Mouse (Mus musculus): Measurements from ENCODE around the gene Lmo1. TPM values are rescaled to one million over a fixed set of nuclear protein-coding genes. Genes with fewer than 3 reads are reported as not detected.

Lmo1 gene
- 117 and 124 TPM in 2 replicates for polyA plus RNA-seq (2014; fragmentation: Nextera tagmentation; extraction: Ambion mirVana)

DNA sequence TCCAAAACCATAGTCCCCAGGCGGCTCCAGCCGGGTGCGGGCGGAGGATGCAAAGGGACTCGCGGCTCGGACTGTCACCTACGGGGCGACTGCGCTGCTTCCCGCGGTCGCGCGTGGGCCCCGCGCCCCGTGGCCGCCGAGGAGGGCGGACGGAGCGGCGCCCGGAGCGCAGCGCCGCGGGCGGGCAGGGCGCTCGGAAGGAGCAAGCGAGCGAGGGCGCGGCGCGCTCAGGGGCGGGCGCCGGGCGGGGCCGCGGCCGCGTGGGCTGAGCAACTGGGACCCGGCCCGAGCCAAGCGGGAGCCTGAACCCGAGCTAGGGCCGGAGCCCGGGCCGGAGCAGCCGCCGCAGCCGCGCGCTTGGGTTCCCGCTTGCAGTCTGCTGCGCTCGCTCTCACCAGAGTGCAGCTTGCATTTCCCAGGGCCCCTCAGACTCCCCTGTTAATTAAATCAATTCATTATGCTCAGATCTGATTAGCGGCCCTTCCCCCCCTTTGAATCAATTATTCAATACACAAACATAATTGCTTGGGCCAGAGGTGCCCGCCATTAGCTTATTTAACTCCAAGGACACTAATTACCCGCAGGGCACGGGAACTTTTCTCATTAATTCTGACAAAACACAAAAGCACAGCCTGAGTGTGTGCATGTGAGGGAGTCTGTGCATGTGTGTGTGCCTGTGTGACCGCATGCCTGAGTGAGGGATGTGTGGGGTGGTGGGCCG is at the start of gene Lmo1:
Gene Lmo1, minus strand, starts transcription at position 259 of the 721 bp plus-strand sequence.
- under 1% methylated on average over 67 of the region's 67 CpGs for WGBS
- ATAC-seq (ENCODE audit: low FRiP score), result peak; percentile 65
- H3K4me2 ChIP-seq, result peak within 1 kb of the TSS; percentile 99
- H3K36me3 ChIP-seq (ENCODE audit: control insufficient read depth, insufficient read depth, low read length), result no peaks in the 10 kb centered on the region
- peaks cover 5% of the 10 kb centered on the region for H3K27me3 ChIP-seq (ENCODE audit: control insufficient read depth, insufficient read depth, low read length)
- H3K4me1 ChIP-seq (ENCODE audit: control insufficient read depth, insufficient read depth, low read length), result peaks cover 43% of the 10 kb centered on the region
- H3K9me3 ChIP-seq (ENCODE audit: control insufficient read depth, low read length), result no peaks in the 10 kb centered on the region
- peak within 1 kb of the TSS; percentile 93 for H3K9ac ChIP-seq (ENCODE audit: low read length)
- peak within 1 kb of the TSS; percentile 57 for H3K27ac ChIP-seq (ENCODE audit: low read depth, low read length)
- DNase-seq (ENCODE audit: low spot score, missing footprints), result peak; percentile 96
- peak within 1 kb of the TSS; percentile 75 for H3K4me3 ChIP-seq (ENCODE audit: low read depth, low read length)

DNA sequence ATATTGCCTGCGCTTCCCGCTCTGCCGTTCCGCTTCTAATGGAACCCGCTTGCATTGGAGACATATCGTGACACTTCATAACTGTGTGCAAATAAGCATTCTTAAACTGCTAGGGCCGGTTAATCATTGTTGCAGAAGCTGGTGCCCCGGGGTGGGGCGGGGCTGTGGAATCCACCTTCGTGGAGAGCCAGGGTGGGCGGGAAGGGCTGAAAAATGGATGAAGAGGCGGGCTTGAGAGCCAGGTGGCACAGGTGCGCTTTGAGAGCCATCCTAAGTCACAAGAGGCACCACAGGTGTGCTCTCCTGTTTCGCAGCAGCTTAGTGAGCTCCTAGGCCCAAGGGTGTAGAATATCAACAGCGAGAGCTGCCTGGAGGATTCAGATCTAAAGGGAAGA is 46.7 kb upstream of the Lmo1 start:
- peaks cover 14% of the 10 kb centered on the region; the same call in 1 of the 2 replicates for H3K4me1 ChIP-seq (ENCODE audit: control insufficient read depth, insufficient read depth, low read length)
- no peak overlapping the region for H3K4me3 ChIP-seq (ENCODE audit: low read depth, low read length)
- DNase-seq (ENCODE audit: low spot score, missing footprints) (peak; percentile 17), ATAC-seq (ENCODE audit: low FRiP score) (no peak)
- 90% methylated on average over 15 of the region's 15 CpGs for WGBS
- H3K9me3 ChIP-seq (ENCODE audit: control insufficient read depth, low read length), result no peaks in the 10 kb centered on the region
- H3K27me3 ChIP-seq (ENCODE audit: control insufficient read depth, insufficient read depth, low read length), result no peaks in the 10 kb centered on the region
- H3K36me3 ChIP-seq (ENCODE audit: control insufficient read depth, insufficient read depth, low read length), result no peaks in the 10 kb centered on the region
- no peak overlapping the region for H3K27ac ChIP-seq (ENCODE audit: low read depth, low read length)
- no peak overlapping the region for H3K4me2 ChIP-seq
- H3K9ac ChIP-seq (ENCODE audit: low read length), result no peak overlapping the region

DNA sequence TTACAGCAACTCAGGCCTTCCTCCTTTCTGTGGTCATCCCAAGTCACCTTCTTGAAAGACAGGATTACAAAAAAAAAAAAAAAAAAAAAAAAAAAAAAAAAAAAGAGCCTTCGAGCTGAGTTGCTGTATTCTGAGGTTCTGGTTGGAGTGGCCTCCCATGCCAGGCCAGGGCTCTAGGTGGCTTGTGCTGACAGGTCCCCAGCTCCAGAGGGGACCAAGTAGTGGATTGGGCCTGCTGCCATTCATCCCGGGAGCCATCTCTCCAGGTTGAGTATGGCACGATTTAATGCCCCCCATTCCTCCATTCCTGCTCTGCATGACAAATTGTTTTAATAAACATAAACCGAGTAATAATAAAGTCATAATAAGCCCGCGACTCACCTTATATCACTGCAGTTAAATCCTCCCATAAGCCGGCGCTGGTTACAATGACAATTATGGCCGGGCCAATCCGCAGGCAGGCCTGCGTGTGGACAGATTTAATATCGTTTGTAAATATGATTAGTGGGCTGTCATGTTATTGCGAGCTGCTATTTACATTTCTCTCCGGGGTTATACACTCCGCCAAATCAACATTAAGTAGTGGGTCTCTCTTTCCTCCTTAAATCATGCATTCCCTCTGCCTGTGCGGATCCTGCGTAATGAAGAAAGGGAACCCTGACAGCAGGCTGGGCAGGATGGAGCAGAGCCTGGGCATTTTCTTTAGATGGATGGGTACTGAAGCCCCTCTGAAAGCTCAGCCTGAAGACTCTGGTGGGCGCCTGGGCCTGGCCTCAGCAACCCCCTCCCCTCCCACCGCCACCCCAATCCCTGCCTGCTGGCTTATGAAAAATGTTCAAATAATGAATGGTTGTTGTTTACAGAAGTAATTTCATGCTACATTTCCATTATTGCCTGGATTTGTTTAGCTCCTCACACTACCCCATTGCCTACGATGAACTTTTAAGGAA is 46.0 kb upstream of the Lmo1 start:
- peaks cover 14% of the 10 kb centered on the region; the same call in 1 of the 2 replicates for H3K4me1 ChIP-seq (ENCODE audit: control insufficient read depth, insufficient read depth, low read length)
- no peak overlapping the region for H3K4me3 ChIP-seq (ENCODE audit: low read depth, low read length)
- WGBS, result 92% methylated on average over 20 of the region's 20 CpGs
- DNase-seq (ENCODE audit: low spot score, missing footprints) (peak; percentile 73), ATAC-seq (ENCODE audit: low FRiP score) (no peak)
- H3K4me2 ChIP-seq, result no peak overlapping the region
- no peaks in the 10 kb centered on the region for H3K27me3 ChIP-seq (ENCODE audit: control insufficient read depth, insufficient read depth, low read length)
- no peak overlapping the region for H3K27ac ChIP-seq (ENCODE audit: low read depth, low read length)
- H3K9ac ChIP-seq (ENCODE audit: low read length), result no peak overlapping the region
- no peaks in the 10 kb centered on the region for H3K36me3 ChIP-seq (ENCODE audit: control insufficient read depth, insufficient read depth, low read length)
- H3K9me3 ChIP-seq (ENCODE audit: control insufficient read depth, low read length), result no peaks in the 10 kb centered on the region

DNA sequence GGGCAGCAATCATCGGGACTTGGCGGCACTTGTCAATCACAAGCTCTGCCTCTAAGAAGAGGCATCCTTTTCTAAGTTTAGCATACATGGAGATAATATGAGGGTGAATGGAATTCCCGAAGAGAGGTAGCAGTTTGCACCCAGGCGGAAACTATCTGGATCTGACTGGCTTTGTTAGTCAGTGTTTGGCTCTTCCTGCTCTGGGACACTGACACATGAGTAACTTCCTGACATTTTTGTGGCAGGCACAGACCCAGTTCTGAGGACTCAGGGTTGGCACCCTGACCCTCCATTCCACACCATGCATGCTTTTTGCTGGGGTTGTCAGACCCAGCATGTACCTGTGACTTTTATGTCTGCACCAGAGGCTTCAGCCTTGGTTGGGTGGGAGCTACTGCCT is 45.0 kb upstream of the Lmo1 start:
- no peak overlapping the region for H3K27ac ChIP-seq (ENCODE audit: low read depth, low read length)
- no peak for ATAC-seq (ENCODE audit: low FRiP score)

DNA sequence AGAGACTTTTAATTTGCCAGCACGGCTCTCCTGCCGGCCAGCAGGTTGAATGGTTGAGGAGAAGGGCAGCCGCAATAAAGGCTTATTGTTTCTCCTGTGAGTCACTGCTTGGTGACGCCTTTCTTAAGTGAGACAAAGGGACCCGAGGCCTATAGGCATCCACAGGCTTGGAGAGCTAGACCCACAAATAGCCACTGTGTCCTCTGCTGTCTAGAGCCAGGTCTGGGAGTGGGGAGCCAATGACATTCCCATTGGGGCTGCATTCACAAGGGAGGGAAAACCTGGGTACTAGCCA is 43.9 kb upstream of the Lmo1 start:
- no peak overlapping the region for H3K4me2 ChIP-seq
- H3K27me3 ChIP-seq (ENCODE audit: control insufficient read depth, insufficient read depth, low read length), result no peaks in the 10 kb centered on the region
- no peaks in the 10 kb centered on the region for H3K9me3 ChIP-seq (ENCODE audit: control insufficient read depth, low read length)
- DNase-seq (ENCODE audit: low spot score, missing footprints) (peak; percentile 84), ATAC-seq (ENCODE audit: low FRiP score) (peak; percentile 55)
- 14% methylated on average over 5 of the region's 5 CpGs for WGBS
- no peak overlapping the region for H3K27ac ChIP-seq (ENCODE audit: low read depth, low read length)
- H3K9ac ChIP-seq (ENCODE audit: low read length), result no peak overlapping the region
- no peak overlapping the region for H3K4me3 ChIP-seq (ENCODE audit: low read depth, low read length)
- no peaks in the 10 kb centered on the region for H3K36me3 ChIP-seq (ENCODE audit: control insufficient read depth, insufficient read depth, low read length)
- H3K4me1 ChIP-seq (ENCODE audit: control insufficient read depth, insufficient read depth, low read length), result peaks cover 14% of the 10 kb centered on the region; the same call in 1 of the 2 replicates

More for the DNA sequence above, 45.0 kb upstream of the Lmo1 start:
- 81% methylated on average over 4 of the region's 4 CpGs for WGBS
- Histone ChIP-seq H3K4me3 (ENCODE audit: low read depth, low read length) (no peak overlapping the region), H3K9ac (ENCODE audit: low read length) (no peak overlapping the region), H3K4me1 (ENCODE audit: control insufficient read depth, insufficient read depth, low read length) (peaks cover 14% of the 10 kb centered on the region; the same call in 1 of the 2 replicates), H3K4me2 (no peak overlapping the region), H3K9me3 (ENCODE audit: control insufficient read depth, low read length) (no peaks in the 10 kb centered on the region), H3K36me3 (ENCODE audit: control insufficient read depth, insufficient read depth, low read length) (no peaks in the 10 kb centered on the region), H3K27me3 (ENCODE audit: control insufficient read depth, insufficient read depth, low read length) (no peaks in the 10 kb centered on the region)
- peak; percentile 73 for DNase-seq (ENCODE audit: low spot score, missing footprints)

DNA sequence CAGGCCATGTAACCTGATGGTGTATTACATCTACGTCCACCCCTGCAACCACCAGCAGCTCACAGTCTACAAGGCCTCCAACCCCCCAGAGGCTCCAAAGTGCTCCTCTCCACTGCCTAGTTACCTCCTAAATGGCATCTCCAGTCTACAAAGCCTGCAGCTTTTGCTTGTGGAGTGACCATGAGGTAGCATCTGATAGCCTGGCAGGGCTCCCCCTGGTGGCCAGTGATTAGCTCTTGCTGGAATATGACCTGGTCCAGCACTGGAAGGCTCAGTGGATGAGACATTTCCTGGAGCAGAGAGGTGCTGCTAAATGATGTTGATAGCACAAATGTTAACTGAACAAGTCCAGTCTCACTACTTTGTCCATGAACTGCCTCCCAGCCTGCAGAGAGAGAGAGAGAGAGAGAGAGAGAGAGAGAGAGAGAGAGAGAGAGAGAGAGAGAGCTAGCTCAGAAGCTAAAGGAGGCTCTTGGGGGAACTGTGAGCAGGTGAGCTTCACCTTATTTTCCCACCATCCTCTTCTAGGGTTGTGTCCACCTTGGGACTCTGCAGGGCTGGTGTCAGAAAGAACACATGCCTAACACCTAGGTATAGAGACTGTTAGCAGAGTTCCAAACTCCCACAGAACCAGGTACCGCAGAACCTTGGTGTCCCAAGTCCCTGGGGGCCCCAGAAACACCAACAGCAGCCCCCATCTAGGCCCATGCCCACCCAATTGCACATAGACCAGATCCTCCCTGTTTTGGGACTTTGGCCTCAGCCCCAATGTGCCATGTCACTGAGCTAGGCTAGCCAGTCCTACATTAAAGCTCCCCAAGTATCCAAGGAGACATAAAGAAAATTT is 43.3 kb upstream of the Lmo1 start:
- Histone ChIP-seq H3K36me3 (ENCODE audit: control insufficient read depth, insufficient read depth, low read length) (no peaks in the 10 kb centered on the region), H3K4me3 (ENCODE audit: low read depth, low read length) (no peak overlapping the region), H3K27me3 (ENCODE audit: control insufficient read depth, insufficient read depth, low read length) (no peaks in the 10 kb centered on the region), H3K9me3 (ENCODE audit: control insufficient read depth, low read length) (no peaks in the 10 kb centered on the region), H3K27ac (ENCODE audit: low read depth, low read length) (no peak overlapping the region), H3K9ac (ENCODE audit: low read length) (no peak overlapping the region), H3K4me2 (no peak overlapping the region), H3K4me1 (ENCODE audit: control insufficient read depth, insufficient read depth, low read length) (peaks cover 14% of the 10 kb centered on the region; the same call in 1 of the 2 replicates)
- WGBS, result 83% methylated on average over 2 of the region's 2 CpGs
- peak; percentile 84 for ATAC-seq (ENCODE audit: low FRiP score)
- DNase-seq (ENCODE audit: low spot score, missing footprints), result peak; percentile 98

DNA sequence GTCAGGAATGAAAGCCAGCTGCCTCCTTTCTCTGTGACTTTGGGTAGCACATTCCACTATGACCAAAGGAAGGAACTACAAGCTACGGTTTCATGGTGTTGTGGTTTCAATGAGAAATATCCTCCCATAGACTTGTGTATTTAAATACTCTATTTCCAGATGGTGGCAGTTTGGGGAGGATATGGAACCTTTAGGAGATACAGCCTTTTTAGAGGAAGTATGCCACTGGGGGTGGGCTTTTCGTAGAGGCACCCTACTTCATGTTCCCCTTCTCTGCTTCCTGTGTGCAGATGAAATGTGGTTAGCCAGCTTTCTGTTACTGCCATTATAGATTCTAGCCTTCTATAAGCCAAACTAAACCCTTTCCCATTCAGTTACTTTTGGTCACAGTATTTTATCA is 34.8 kb upstream of the Lmo1 start:
- no peaks in the 10 kb centered on the region for H3K36me3 ChIP-seq (ENCODE audit: control insufficient read depth, insufficient read depth, low read length)
- no peak overlapping the region for H3K4me2 ChIP-seq
- H3K4me1 ChIP-seq (ENCODE audit: control insufficient read depth, insufficient read depth, low read length), result no peaks in the 10 kb centered on the region
- H3K27ac ChIP-seq (ENCODE audit: low read depth, low read length), result no peak overlapping the region
- H3K9ac ChIP-seq (ENCODE audit: low read length), result no peak overlapping the region
- DNase-seq (ENCODE audit: low spot score, missing footprints) (no peak), ATAC-seq (ENCODE audit: low FRiP score) (no peak)
- no peak overlapping the region for H3K4me3 ChIP-seq (ENCODE audit: low read depth, low read length)
- WGBS, result 86% methylated on average over 2 of the region's 2 CpGs
- no peaks in the 10 kb centered on the region for H3K27me3 ChIP-seq (ENCODE audit: control insufficient read depth, insufficient read depth, low read length)
- H3K9me3 ChIP-seq (ENCODE audit: control insufficient read depth, low read length), result no peaks in the 10 kb centered on the region

DNA sequence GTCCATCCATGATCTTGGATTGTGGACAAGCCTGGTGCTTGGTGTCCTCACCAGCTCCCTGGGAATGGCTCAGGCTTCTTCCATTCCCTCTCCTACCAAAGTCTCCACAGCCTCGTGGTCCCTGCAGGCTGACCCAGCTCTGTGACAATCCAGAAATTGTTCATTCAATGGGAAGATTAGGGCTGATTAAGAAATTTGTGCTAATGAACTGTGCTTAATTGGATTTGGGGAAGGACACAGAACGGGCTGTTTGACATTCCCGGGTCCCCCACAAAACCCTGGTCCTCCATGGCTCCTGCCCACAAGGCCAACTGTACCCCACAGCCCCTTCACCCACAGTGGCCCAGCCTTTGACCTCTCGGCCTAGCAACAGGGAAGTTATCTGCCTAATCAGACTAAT is 32.8 kb upstream of the Lmo1 start:
- Histone ChIP-seq H3K4me2 (no peak overlapping the region), H3K27ac (ENCODE audit: low read depth, low read length) (no peak overlapping the region), H3K36me3 (ENCODE audit: control insufficient read depth, insufficient read depth, low read length) (no peaks in the 10 kb centered on the region), H3K9me3 (ENCODE audit: control insufficient read depth, low read length) (no peaks in the 10 kb centered on the region), H3K9ac (ENCODE audit: low read length) (no peak overlapping the region), H3K27me3 (ENCODE audit: control insufficient read depth, insufficient read depth, low read length) (no peaks in the 10 kb centered on the region), H3K4me3 (ENCODE audit: low read depth, low read length) (no peak overlapping the region), H3K4me1 (ENCODE audit: control insufficient read depth, insufficient read depth, low read length) (no peaks in the 10 kb centered on the region)
- no peak for ATAC-seq (ENCODE audit: low FRiP score)
- 65% methylated on average over 4 of the region's 4 CpGs for WGBS
- DNase-seq (ENCODE audit: low spot score, missing footprints), result no peak

All from midbrain, embryonic 11.5 days (tissue).